Mouse (Mus musculus): ENCODE measurements around the gene Brdt.

Gene Brdt

GRCm38 (mm10) chr5:107415098-107415497, 84.1 kb downstream of the Brdt start:
- DNase-seq = no peak

DNA sequence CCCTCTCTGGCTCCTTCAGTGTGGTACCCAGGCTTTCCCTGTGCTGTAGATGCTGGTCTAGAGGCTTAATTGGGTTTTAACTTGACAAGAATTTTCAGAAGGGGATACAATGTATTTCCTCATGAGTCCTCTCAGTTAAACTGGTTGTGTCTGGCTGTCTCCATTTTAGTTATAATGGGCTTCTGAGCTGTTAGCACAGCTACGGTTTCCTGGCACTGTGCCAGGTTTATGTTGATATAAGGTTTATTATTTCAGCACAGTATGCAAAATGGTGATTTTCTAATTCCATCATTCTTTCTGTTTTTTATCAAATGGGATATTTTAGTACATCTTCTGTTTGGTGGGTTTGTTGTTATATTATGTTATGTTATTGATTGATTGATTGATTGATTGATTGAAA, 90.7 kb downstream of the Brdt start:
- no peak for DNase-seq

DNA sequence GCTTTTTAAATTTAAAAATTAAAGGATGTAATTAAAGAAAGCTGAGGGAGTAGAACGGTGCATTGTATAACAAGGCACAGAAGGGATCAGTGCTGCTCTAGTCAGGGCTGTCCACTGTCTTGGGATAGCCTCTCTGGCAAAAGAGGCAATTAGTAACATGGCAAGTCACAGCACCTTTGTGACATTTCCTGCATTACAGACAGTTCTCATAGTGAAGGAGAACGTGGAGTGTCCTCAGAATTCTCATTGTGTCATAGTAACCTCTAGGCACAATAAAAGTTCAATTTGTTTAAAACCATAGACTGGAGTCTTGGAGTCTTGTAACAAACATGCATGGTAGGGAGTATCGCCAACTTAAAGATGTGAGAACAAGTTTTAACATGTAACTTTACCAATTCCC, 100.3 kb downstream of the Brdt start, which contains the start of gene Lpcat2b:
TSS of gene Lpcat2b (plus strand) at position 301 of the 400 bp plus-strand sequence.
- DNase-seq = no peak

GRCm38 (mm10) chr5:107434001-107434400, 103.0 kb downstream of the Brdt start:
- DNase-seq = no peak

GRCm38 (mm10) chr5:107436185-107436584, 105.2 kb downstream of the Brdt start:
- DNase-seq = peak in 1 of 2 experiments; percentile 7

Measured in B cell, adult 2 months (primary cell).